Mouse (Mus musculus): ENCODE results near the gene Fbxo3. TPM values are rescaled to one million over a fixed set of nuclear protein-coding genes. Genes with fewer than 3 reads are reported as not detected.

Fbxo3 gene
- polyA plus RNA-seq, 1 experiment from 2014 or later: 47.3 TPM

DNA sequence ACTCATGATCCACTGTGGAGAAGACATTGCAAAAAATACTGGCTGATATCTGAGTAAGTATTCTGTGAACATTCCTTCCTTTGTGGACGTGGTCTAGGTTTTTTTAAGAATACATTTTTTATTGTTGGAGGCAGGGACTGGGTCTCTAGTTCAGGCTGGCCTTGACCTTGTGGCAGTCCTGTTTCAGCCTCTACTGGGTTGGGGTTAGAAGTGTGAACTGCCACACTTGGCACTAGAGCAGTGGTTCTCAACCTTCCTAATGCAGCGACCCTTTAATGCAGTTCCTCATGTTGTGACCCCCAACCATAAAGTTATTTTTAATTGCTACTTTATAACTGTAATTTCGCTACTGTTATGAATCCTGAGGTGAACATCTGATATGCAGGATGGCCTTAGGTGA lies 2.9 kb downstream of the Fbxo3 start:
- peaks cover 14% of the 10 kb centered on the region; the same call in 1 of the 2 replicates for H3K4me1 ChIP-seq (ENCODE audit: control insufficient read depth, insufficient read depth, low read length)
- no peak overlapping the region for H3K4me2 ChIP-seq (ENCODE audit: low read depth, low read length)
- H3K9me3 ChIP-seq (ENCODE audit: control insufficient read depth, low read length): no peaks in the 10 kb centered on the region
- H3K4me3 ChIP-seq (ENCODE audit: low read depth, low read length): no peak overlapping the region
- 82% methylated on average over 3 of the region's 3 CpGs for WGBS
- H3K27ac ChIP-seq (replicated peaks; ENCODE audit: low read depth, low read length): no peak overlapping the region
- ATAC-seq (ENCODE audit: low read depth): no peak
- H3K27me3 ChIP-seq (replicated peaks; ENCODE audit: control insufficient read depth, insufficient read depth, low read length): no peaks in the 10 kb centered on the region
- H3K36me3 ChIP-seq (ENCODE audit: control insufficient read depth, insufficient read depth, low read length): peaks cover 20% of the 10 kb centered on the region
- no peak overlapping the region for H3K9ac ChIP-seq (ENCODE audit: low read depth, low read length)
- no peak for DNase-seq (ENCODE audit: low spot score)

DNA sequence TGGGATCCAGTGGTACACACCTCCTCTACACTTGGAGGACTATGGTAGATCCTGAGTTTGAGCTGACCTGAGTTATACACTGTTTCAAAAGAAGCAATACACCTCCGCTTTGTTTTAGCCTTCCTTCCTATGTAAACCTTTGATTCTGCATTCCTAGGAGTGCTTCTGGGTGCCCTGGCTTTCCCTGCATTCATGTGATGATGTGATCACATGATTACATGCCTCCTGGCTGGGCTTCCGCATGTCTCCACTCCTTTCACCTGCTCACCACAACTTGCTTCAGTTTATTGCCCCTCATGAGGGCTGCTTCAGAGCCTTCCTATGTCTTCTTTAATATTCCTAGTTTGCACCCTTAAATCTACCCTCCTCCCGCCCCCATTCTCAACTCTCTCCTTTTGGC lies 4.5 kb downstream of the Fbxo3 start:
- peaks cover 14% of the 10 kb centered on the region; the same call in 1 of the 2 replicates for H3K4me1 ChIP-seq (ENCODE audit: control insufficient read depth, insufficient read depth, low read length)
- no peak overlapping the region for H3K4me3 ChIP-seq (ENCODE audit: low read depth, low read length)
- no peaks in the 10 kb centered on the region for H3K9me3 ChIP-seq (ENCODE audit: control insufficient read depth, low read length)
- no peak overlapping the region for H3K9ac ChIP-seq (ENCODE audit: low read depth, low read length)
- H3K27ac ChIP-seq (replicated peaks; ENCODE audit: low read depth, low read length): no peak overlapping the region
- DNase-seq (ENCODE audit: low spot score) (no peak), ATAC-seq (ENCODE audit: low read depth) (no peak)
- 85% methylated on average over 3 of the region's 3 CpGs for WGBS
- H3K27me3 ChIP-seq (replicated peaks; ENCODE audit: control insufficient read depth, insufficient read depth, low read length): no peaks in the 10 kb centered on the region
- H3K4me2 ChIP-seq (ENCODE audit: low read depth, low read length): no peak overlapping the region
- H3K36me3 ChIP-seq (ENCODE audit: control insufficient read depth, insufficient read depth, low read length): peaks cover 34% of the 10 kb centered on the region

DNA sequence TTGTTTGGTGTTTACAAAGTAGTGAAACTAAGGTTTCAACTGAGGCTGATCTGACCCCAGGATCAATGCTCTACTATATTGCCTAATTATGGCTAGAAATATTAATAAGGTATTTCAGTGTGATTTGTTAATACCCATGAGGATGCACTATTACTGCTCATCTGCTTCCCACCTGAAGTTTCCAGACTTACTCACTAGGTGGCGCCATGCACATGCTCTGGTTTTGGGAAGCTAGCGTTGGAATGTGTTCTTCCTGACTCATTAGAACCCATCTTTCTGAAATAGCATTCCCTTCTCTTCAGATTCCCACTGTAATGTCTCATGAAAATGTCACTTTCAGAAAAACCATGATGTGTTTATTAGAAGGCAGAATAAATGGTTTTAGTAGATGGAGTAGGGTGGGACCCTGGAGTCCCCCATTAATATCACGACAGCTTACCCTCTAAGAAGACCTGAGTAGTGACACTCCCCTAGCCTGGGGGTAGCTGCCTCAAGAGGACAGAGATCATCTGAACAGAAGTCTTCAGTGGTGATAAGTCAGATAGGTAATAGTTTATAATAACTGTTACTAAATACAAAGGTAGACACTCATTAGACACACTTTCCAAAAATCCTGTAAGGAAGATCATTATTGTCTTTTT lies 7.4 kb downstream of the Fbxo3 start:
- no peak overlapping the region for H3K27ac ChIP-seq (replicated peaks; ENCODE audit: low read depth, low read length)
- H3K4me1 ChIP-seq (ENCODE audit: control insufficient read depth, insufficient read depth, low read length): 0 out of 2 replicates have a peak, but pooled peaks cover under 1% of the 10 kb centered on the region
- WGBS: 33% methylated on average over 3 of the region's 3 CpGs
- no peak overlapping the region for H3K4me2 ChIP-seq (ENCODE audit: low read depth, low read length)
- H3K27me3 ChIP-seq (replicated peaks; ENCODE audit: control insufficient read depth, insufficient read depth, low read length): no peaks in the 10 kb centered on the region
- peaks cover 53% of the 10 kb centered on the region for H3K36me3 ChIP-seq (ENCODE audit: control insufficient read depth, insufficient read depth, low read length)
- no peak overlapping the region for H3K4me3 ChIP-seq (ENCODE audit: low read depth, low read length)
- no peaks in the 10 kb centered on the region for H3K9me3 ChIP-seq (ENCODE audit: control insufficient read depth, low read length)
- ATAC-seq (ENCODE audit: low read depth) (0 out of 2 replicates have a peak, but pooled peaks have one; percentile 53), DNase-seq (ENCODE audit: low spot score) (peak; percentile 59)
- no peak overlapping the region for H3K9ac ChIP-seq (ENCODE audit: low read depth, low read length)

DNA sequence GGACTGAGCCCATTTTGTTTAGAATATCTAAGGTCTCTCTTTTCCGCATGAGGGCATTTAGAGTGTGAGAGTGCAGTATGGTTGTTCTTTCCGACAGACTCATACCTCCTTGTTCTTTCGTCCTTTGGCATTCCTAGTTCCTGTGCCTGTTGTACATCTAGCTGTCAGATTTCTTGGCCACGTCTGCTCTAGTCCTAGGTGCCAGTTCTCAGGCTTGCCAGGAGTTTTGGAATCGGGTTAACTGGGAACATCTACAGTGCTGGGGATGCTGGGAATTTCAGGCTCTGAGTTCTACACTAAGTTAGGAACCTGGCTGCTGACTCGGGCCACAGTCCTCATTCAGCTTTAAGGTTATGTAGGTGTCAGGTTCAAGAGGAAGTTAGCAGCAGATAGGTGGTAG lies 8.1 kb downstream of the Fbxo3 start:
- Histone ChIP-seq H3K27ac (replicated peaks; ENCODE audit: low read depth, low read length) (no peak overlapping the region), H3K36me3 (ENCODE audit: control insufficient read depth, insufficient read depth, low read length) (peaks cover 57% of the 10 kb centered on the region), H3K9ac (ENCODE audit: low read depth, low read length) (no peak overlapping the region), H3K4me2 (ENCODE audit: low read depth, low read length) (no peak overlapping the region), H3K4me1 (ENCODE audit: control insufficient read depth, insufficient read depth, low read length) (no peaks in the 10 kb centered on the region), H3K9me3 (ENCODE audit: control insufficient read depth, low read length) (no peaks in the 10 kb centered on the region), H3K27me3 (replicated peaks; ENCODE audit: control insufficient read depth, insufficient read depth, low read length) (no peaks in the 10 kb centered on the region), H3K4me3 (ENCODE audit: low read depth, low read length) (no peak overlapping the region)
- no peak for ATAC-seq (ENCODE audit: low read depth)
- DNase-seq (ENCODE audit: low spot score): no peak
- 87% methylated on average over 6 of the region's 6 CpGs for WGBS

DNA sequence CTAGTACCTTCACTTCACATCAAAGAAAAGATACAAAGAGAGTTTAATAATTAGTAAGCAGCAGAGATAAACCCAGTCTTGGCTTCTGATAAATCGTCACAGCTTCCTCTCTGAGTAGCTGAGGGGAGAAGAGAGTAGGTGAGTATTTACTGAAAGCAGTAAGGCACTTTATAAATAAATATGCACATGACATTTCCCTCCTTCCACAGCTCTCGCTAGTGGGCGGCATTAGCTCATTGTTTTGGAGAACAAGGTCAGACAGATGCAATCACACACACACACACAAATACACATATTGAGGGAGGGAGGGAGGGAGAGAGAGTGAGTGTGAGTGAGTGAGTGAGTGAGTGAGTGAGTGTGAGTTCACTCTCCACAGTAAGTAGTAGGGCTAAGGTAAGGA lies 8.8 kb downstream of the Fbxo3 start:
- ATAC-seq (ENCODE audit: low read depth) (no peak), DNase-seq (ENCODE audit: low spot score) (no peak)
- H3K4me1 ChIP-seq (ENCODE audit: control insufficient read depth, insufficient read depth, low read length): no peaks in the 10 kb centered on the region
- H3K27ac ChIP-seq (replicated peaks; ENCODE audit: low read depth, low read length): no peak overlapping the region
- H3K4me3 ChIP-seq (ENCODE audit: low read depth, low read length): no peak overlapping the region
- 76% methylated on average over 3 of the region's 3 CpGs for WGBS
- no peaks in the 10 kb centered on the region for H3K27me3 ChIP-seq (replicated peaks; ENCODE audit: control insufficient read depth, insufficient read depth, low read length)
- peaks cover 61% of the 10 kb centered on the region for H3K36me3 ChIP-seq (ENCODE audit: control insufficient read depth, insufficient read depth, low read length)
- no peaks in the 10 kb centered on the region for H3K9me3 ChIP-seq (ENCODE audit: control insufficient read depth, low read length)
- no peak overlapping the region for H3K4me2 ChIP-seq (ENCODE audit: low read depth, low read length)
- H3K9ac ChIP-seq (ENCODE audit: low read depth, low read length): no peak overlapping the region

DNA sequence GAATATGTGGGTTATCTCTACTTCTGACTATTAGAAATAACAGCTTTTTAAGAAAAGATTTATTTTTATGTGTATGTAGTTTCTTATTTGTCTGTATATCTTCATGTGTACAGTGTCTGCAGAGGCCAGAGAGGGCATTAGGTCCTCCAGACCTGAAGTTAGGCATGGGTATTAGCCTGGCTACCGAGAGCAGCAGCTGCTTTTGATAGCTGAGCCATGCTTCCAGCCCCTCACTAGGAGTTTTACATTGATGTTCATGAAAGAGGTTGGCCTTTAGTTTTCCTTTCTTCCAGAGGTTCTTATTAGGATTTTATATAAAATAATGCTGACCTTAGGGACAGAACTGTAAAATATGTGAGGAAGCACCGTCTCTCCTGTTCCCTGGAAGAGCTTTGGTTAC lies 10.7 kb downstream of the Fbxo3 start:
- no peak overlapping the region for H3K4me2 ChIP-seq (ENCODE audit: low read depth, low read length)
- H3K9me3 ChIP-seq (ENCODE audit: control insufficient read depth, low read length): no peaks in the 10 kb centered on the region
- no peak overlapping the region for H3K4me3 ChIP-seq (ENCODE audit: low read depth, low read length)
- H3K27ac ChIP-seq (replicated peaks; ENCODE audit: low read depth, low read length): no peak overlapping the region
- no peak for ATAC-seq (ENCODE audit: low read depth)
- no peaks in the 10 kb centered on the region for H3K4me1 ChIP-seq (ENCODE audit: control insufficient read depth, insufficient read depth, low read length)
- no peaks in the 10 kb centered on the region for H3K27me3 ChIP-seq (replicated peaks; ENCODE audit: control insufficient read depth, insufficient read depth, low read length)
- no peak overlapping the region for H3K9ac ChIP-seq (ENCODE audit: low read depth, low read length)
- DNase-seq (ENCODE audit: low spot score): no peak
- H3K36me3 ChIP-seq (ENCODE audit: control insufficient read depth, insufficient read depth, low read length): peaks cover 71% of the 10 kb centered on the region
- WGBS: 50% methylated on average over 2 of the region's 2 CpGs

DNA sequence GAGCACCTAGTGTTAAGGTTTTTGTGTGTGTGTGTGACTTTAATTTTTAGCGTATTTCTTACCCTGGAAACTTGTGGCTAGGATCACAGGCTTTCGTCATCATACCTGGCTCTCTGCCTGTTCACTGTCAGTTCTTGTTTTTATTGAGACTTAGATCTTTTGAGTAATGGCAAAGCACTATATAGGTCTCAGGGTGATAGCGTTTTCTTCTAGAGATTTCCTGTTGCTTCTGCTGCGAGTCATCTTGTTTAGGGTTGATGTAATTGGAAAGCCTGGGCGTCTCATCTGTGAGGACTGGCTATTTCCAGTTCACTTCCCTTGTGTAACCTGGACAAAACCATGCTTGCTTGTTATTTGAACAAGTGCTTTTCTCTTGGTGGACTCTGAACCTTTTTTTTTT lies 14.1 kb downstream of the Fbxo3 start:
- no peak overlapping the region for H3K27ac ChIP-seq (replicated peaks; ENCODE audit: low read depth, low read length)
- H3K9ac ChIP-seq (ENCODE audit: low read depth, low read length): no peak overlapping the region
- no peak overlapping the region for H3K4me2 ChIP-seq (ENCODE audit: low read depth, low read length)
- no peaks in the 10 kb centered on the region for H3K9me3 ChIP-seq (ENCODE audit: control insufficient read depth, low read length)
- no peak overlapping the region for H3K4me3 ChIP-seq (ENCODE audit: low read depth, low read length)
- peaks cover 65% of the 10 kb centered on the region for H3K36me3 ChIP-seq (ENCODE audit: control insufficient read depth, insufficient read depth, low read length)
- H3K27me3 ChIP-seq (replicated peaks; ENCODE audit: control insufficient read depth, insufficient read depth, low read length): no peaks in the 10 kb centered on the region
- no peaks in the 10 kb centered on the region for H3K4me1 ChIP-seq (ENCODE audit: control insufficient read depth, insufficient read depth, low read length)
- 65% methylated on average over 5 of the region's 5 CpGs for WGBS
- ATAC-seq (ENCODE audit: low read depth) (no peak), DNase-seq (ENCODE audit: low spot score) (no peak)

DNA sequence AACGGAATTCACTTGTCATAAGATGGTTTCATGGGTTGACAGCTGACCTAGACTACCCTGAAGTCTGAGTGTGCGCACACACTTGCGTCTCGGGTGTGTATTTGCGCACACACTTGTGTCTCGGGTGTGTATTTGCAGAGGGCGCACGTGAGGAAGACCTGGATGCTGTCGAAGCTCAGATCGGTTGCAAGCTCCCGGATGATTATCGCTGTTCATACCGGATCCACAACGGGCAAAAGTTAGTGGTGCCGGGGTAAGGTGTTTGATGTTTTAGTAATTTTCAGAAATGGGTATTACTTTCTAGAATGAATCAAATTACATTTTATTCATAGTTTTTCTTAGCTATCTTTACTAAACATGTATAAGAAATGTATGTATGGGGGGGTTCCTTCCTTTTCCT lies 15.2 kb downstream of the Fbxo3 start:
- no peaks in the 10 kb centered on the region for H3K4me1 ChIP-seq (ENCODE audit: control insufficient read depth, insufficient read depth, low read length)
- no peak overlapping the region for H3K27ac ChIP-seq (replicated peaks; ENCODE audit: low read depth, low read length)
- H3K4me3 ChIP-seq (ENCODE audit: low read depth, low read length): no peak overlapping the region
- H3K36me3 ChIP-seq (ENCODE audit: control insufficient read depth, insufficient read depth, low read length): peaks cover 60% of the 10 kb centered on the region
- DNase-seq (ENCODE audit: low spot score) (no peak), ATAC-seq (ENCODE audit: low read depth) (no peak)
- H3K4me2 ChIP-seq (ENCODE audit: low read depth, low read length): no peak overlapping the region
- WGBS: 93% methylated on average over 15 of the region's 15 CpGs
- no peak overlapping the region for H3K9ac ChIP-seq (ENCODE audit: low read depth, low read length)
- H3K27me3 ChIP-seq (replicated peaks; ENCODE audit: control insufficient read depth, insufficient read depth, low read length): no peaks in the 10 kb centered on the region
- no peaks in the 10 kb centered on the region for H3K9me3 ChIP-seq (ENCODE audit: control insufficient read depth, low read length)
